Mouse (Mus musculus) ovary, postnatal 14 days (tissue): ENCODE measurements around the gene Mcm10.
A peak's percentile ranks its signal among the peaks of the same experiment; 100 is the strongest.

Source experiments
- DNase-seq: peaks from one replicate; pipeline ENCODE4 v3.0.0; 2022; ENCODE audit warnings: low spot score

The Mcm10 gene

GRCm38 (mm10) chr2:5012491-5013324 is at the start of gene Mcm10:
Gene Mcm10, minus strand, starts transcription at chr2:5012791.
- peak; percentile 93 for DNase-seq

GRCm38 (mm10) chr2:5061133-5061708 is 48.6 kb upstream of the Mcm10 start:
- DNase-seq: no peak

- DNase-seq: no peak
These were observed 47.4 kb upstream of the Mcm10 start for GRCm38 (mm10) chr2:5059997-5060396.

GRCm38 (mm10) chr2:5058436-5058835 is 45.8 kb upstream of the Mcm10 start:
- DNase-seq: no peak

GRCm38 (mm10) chr2:5050562-5050961 is 38.0 kb upstream of the Mcm10 start:
- DNase-seq: no peak

GRCm38 (mm10) chr2:5047016-5047415 is 34.4 kb upstream of the Mcm10 start:
- DNase-seq: no peak

- DNase-seq: no peak
These were observed 32.8 kb upstream of the Mcm10 start for GRCm38 (mm10) chr2:5045269-5045965.

GRCm38 (mm10) chr2:5044321-5044720 is 31.7 kb upstream of the Mcm10 start:
- no peak for DNase-seq

- DNase-seq: no peak
These were observed 30.8 kb upstream of the Mcm10 start for GRCm38 (mm10) chr2:5043476-5043761.

GRCm38 (mm10) chr2:5042616-5043475 is 30.3 kb upstream of the Mcm10 start:
- no peak for DNase-seq

- no peak for DNase-seq
These were observed 29.3 kb upstream of the Mcm10 start for GRCm38 (mm10) chr2:5041854-5042253.

GRCm38 (mm10) chr2:5040281-5041161 is 27.9 kb upstream of the Mcm10 start:
- no peak for DNase-seq

- DNase-seq: no peak
These were observed 27.0 kb upstream of the Mcm10 start for GRCm38 (mm10) chr2:5039350-5040170.

GRCm38 (mm10) chr2:5038320-5038719 is 25.7 kb upstream of the Mcm10 start:
- no peak for DNase-seq

- DNase-seq: no peak
These were observed 24.8 kb upstream of the Mcm10 start for GRCm38 (mm10) chr2:5037390-5037789.

GRCm38 (mm10) chr2:5036411-5037076 is 24.0 kb upstream of the Mcm10 start:
- no peak for DNase-seq

GRCm38 (mm10) chr2:5035241-5035640 is 22.6 kb upstream of the Mcm10 start:
- no peak for DNase-seq

- DNase-seq: no peak
These were observed 22.2 kb upstream of the Mcm10 start for GRCm38 (mm10) chr2:5034801-5035200.

GRCm38 (mm10) chr2:5033546-5034420 is 21.2 kb upstream of the Mcm10 start:
- DNase-seq: no peak
